Mouse (Mus musculus) heart, embryonic 10.5 days (tissue): Measurements from ENCODE around the gene Plxnb2. TPM values are rescaled to one million over a fixed set of nuclear protein-coding genes. Genes with fewer than 3 reads are reported as not detected.

Experiments used
- DNase-seq: peaks from one replicate; pipeline ENCODE4 v3.0.0-alpha.2; 2017; ENCODE audit warnings: low spot score
- H3K27ac ChIP-seq: fragments of 300-500 bp; sonication (generic); 2 replicates; pipeline ENCODE4 v1.5.1; 2016; ENCODE audit warnings: mild to moderate bottlenecking
- H3K27me3 ChIP-seq: fragments of 300-500 bp; sonication (generic); 2 replicates; pipeline ENCODE4 v1.6.1; 2016; ENCODE audit warnings: mild to moderate bottlenecking; ENCODE audit not compliant: poor library complexity, insufficient read depth, severe bottlenecking
- H3K36me3 ChIP-seq: fragments of 300-500 bp; sonication (generic); 2 replicates; pipeline ENCODE4 v1.6.1; 2016; ENCODE audit warnings: mild to moderate bottlenecking, moderate library complexity
- H3K4me1 ChIP-seq: fragments of 300-500 bp; sonication (generic); 2 replicates; pipeline ENCODE4 v1.6.1; 2016; ENCODE audit warnings: mild to moderate bottlenecking
- H3K4me3 ChIP-seq: fragments of 300-500 bp; sonication (generic); 2 replicates; pipeline ENCODE4 v1.5.1; 2016; ENCODE audit warnings: mild to moderate bottlenecking, moderate library complexity
- H3K9me3 ChIP-seq: fragments of 300-500 bp; sonication (generic); 2 replicates; pipeline ENCODE4 v1.6.1; 2016; ENCODE audit warnings: mild to moderate bottlenecking, moderate library complexity
- WGBS: fragments of 180-500 bp; shearing (Covaris S2); methylation state at CpG from one replicate; pipeline ENCODE4 v1.1.7; 2016; 5-methylcytosine and 5-hydroxymethylcytosine counted together
- polyA plus RNA-seq: library from polyadenylated mRNA; unstranded; fragments of >200 nt; fragmentation: Nextera tagmentation; extraction: Ambion mirVana; gene quantifications from 2 replicates; pipeline ENCODE4 v1.2.1, GENCODE M21; 2016

The Plxnb2 gene
- polyA plus RNA-seq, 1 experiment from 2014 or later: 117 TPM

GRCm38 (mm10) chr15:89141905-89142304, 38.7 kb downstream of the Plxnb2 start:
- Histone ChIP-seq H3K9me3 (no peaks in the 10 kb centered on the region), H3K4me1 (peaks cover 57% of the 10 kb centered on the region), H3K27me3 (peaks cover 80% of the 10 kb centered on the region), H3K4me3 (0 out of 2 replicates have a peak overlapping the region, but pooled peaks have one; percentile 67), H3K27ac (no peak overlapping the region), H3K36me3 (0 out of 2 replicates have a peak, but pooled peaks cover 4% of the 10 kb centered on the region)
- 47% methylated on average over 4 of the region's 4 CpGs for WGBS
- DNase-seq: no peak

DNA sequence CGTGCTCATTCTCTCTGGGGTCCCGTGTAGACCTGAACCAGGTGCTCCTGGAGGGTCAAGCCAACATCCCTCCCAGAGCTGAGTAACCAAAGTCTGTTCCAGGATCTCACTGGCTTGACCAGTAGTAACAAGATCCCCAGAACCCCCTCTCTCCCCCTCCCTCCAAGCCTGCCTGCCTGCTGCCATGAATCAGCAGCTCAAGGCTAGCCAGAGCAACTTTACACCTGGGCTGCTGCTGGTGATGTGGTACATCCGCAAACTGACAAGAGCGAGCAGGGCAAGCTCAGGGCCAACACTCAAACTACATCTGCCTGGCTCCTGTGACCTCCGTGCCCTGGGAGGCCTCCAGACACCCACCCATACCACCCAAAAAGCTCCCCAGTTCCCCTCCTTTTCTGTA, 39.1 kb downstream of the Plxnb2 start:
- no peaks in the 10 kb centered on the region for H3K9me3 ChIP-seq
- 22% methylated on average over 5 of the region's 5 CpGs for WGBS
- no peak for DNase-seq
- no peak overlapping the region for H3K27ac ChIP-seq
- peaks cover 76% of the 10 kb centered on the region for H3K27me3 ChIP-seq
- H3K4me1 ChIP-seq: peaks cover 52% of the 10 kb centered on the region
- 0 out of 2 replicates have a peak, but pooled peaks cover 4% of the 10 kb centered on the region for H3K36me3 ChIP-seq
- peak overlapping the region; percentile 67; the same call in 1 of the 2 replicates for H3K4me3 ChIP-seq

- H3K36me3 ChIP-seq: 0 out of 2 replicates have a peak, but pooled peaks cover 4% of the 10 kb centered on the region
- peak; percentile 86 for DNase-seq
- H3K4me1 ChIP-seq: peaks cover 46% of the 10 kb centered on the region
- H3K27me3 ChIP-seq: peaks cover 69% of the 10 kb centered on the region
- no peaks in the 10 kb centered on the region for H3K9me3 ChIP-seq
- H3K4me3 ChIP-seq: peak within 1 kb of the TSS; percentile 67
- peak within 1 kb of the TSS; percentile 85 for H3K27ac ChIP-seq
- WGBS: under 1% methylated on average over 21 of the region's 21 CpGs
Observed at GRCm38 (mm10) chr15:89140659-89141252, 39.8 kb downstream of the Plxnb2 start, which contains the start of gene Mapk12. TSS of gene Mapk12 (minus strand) at chr15:89140703.

- no peak for DNase-seq
- H3K27ac ChIP-seq: peak overlapping the region; percentile 85
- H3K9me3 ChIP-seq: no peaks in the 10 kb centered on the region
- H3K27me3 ChIP-seq: peaks cover 63% of the 10 kb centered on the region
- peak overlapping the region; percentile 67 for H3K4me3 ChIP-seq
- peaks cover 7% of the 10 kb centered on the region; the same call in 1 of the 2 replicates for H3K36me3 ChIP-seq
- under 1% methylated on average over 53 of the region's 53 CpGs for WGBS
- H3K4me1 ChIP-seq: peaks cover 46% of the 10 kb centered on the region
Observed at GRCm38 (mm10) chr15:89140048-89140658, 40.4 kb downstream of the Plxnb2 start.

- Histone ChIP-seq H3K27me3 (peaks cover 47% of the 10 kb centered on the region), H3K27ac (no peak overlapping the region), H3K4me3 (no peak overlapping the region), H3K36me3 (peaks cover 14% of the 10 kb centered on the region; the same call in 1 of the 2 replicates), H3K4me1 (peaks cover 46% of the 10 kb centered on the region), H3K9me3 (no peaks in the 10 kb centered on the region)
- DNase-seq: no peak
- 83% methylated on average over 6 of the region's 6 CpGs for WGBS
Observed at GRCm38 (mm10) chr15:89138531-89138930, 42.1 kb downstream of the Plxnb2 start.

- Histone ChIP-seq H3K27ac (peak overlapping the region; percentile 69), H3K4me1 (peaks cover 46% of the 10 kb centered on the region), H3K9me3 (no peaks in the 10 kb centered on the region), H3K36me3 (peaks cover 16% of the 10 kb centered on the region), H3K27me3 (peaks cover 42% of the 10 kb centered on the region), H3K4me3 (0 out of 2 replicates have a peak overlapping the region, but pooled peaks have one; percentile 5)
- 78% methylated on average over 7 of the region's 7 CpGs for WGBS
- DNase-seq: no peak
Observed at GRCm38 (mm10) chr15:89138046-89138405, 42.6 kb downstream of the Plxnb2 start.

DNA sequence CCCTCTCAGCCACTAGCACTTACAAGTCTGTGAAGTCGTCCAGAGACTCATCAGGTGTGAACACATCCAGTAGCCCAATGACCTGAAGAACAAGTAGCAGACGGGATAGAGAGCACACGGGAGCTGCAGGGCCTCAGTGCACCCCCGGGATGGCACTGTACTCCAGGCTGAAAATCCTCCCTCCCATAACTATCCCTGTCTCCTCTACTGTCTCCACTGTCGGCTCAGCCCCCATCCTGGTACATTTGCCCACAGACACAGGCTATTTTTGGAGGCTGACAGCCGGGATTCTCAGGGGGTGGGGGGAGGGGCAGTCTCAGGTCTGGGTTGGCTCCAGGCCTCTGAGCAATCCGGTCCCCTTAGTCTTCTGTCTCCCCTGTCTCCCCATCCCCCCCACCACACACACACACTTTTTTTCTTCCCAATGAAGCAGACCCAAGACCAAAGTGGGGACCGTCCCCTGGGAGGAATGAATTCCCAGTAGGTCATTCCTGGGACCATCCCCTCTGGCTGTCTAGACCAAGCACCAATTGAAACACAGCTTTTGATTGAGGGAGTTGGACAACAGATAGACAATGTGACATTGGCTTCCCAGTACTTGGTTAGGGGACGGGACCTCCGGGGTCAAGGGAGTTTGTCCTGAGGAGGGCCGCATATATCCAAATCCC, 43.1 kb downstream of the Plxnb2 start:
- no peaks in the 10 kb centered on the region for H3K9me3 ChIP-seq
- H3K27ac ChIP-seq: peak overlapping the region; percentile 69
- WGBS: 51% methylated on average over 11 of the region's 11 CpGs
- no peak for DNase-seq
- H3K36me3 ChIP-seq: peaks cover 21% of the 10 kb centered on the region
- H3K27me3 ChIP-seq: peaks cover 37% of the 10 kb centered on the region
- peak overlapping the region; percentile 39 for H3K4me3 ChIP-seq
- H3K4me1 ChIP-seq: peaks cover 46% of the 10 kb centered on the region

- WGBS: 83% methylated on average over 5 of the region's 5 CpGs
- no peaks in the 10 kb centered on the region for H3K9me3 ChIP-seq
- no peak overlapping the region for H3K27ac ChIP-seq
- H3K36me3 ChIP-seq: peaks cover 29% of the 10 kb centered on the region
- peak overlapping the region; percentile 39; the same call in 1 of the 2 replicates for H3K4me3 ChIP-seq
- peaks cover 40% of the 10 kb centered on the region for H3K4me1 ChIP-seq
- peaks cover 28% of the 10 kb centered on the region for H3K27me3 ChIP-seq
- DNase-seq: no peak
Observed at GRCm38 (mm10) chr15:89136461-89137155, 44.0 kb downstream of the Plxnb2 start.

DNA sequence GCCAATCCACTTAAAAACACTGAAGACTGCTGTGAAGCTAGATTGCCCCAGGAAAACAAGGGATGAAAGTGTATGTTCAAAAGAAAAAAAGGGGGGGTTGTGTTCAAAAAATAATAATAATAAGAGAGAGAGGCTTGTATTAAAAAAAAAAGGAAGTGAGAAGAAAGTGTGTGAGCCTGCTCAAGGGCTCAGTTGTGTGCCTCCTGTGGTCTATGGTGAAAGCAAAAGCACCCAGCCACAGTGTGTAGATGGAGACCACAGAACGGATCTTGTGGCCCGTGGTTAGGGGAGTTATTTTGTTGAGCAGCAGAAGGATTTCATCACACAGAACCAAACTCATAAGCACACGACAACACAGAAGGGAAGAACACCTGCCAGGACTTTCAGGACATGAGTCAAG, 49.3 kb downstream of the Plxnb2 start:
- Histone ChIP-seq H3K9me3 (no peaks in the 10 kb centered on the region), H3K4me3 (no peak overlapping the region), H3K36me3 (peaks cover 40% of the 10 kb centered on the region), H3K4me1 (peaks cover 16% of the 10 kb centered on the region), H3K27me3 (no peaks in the 10 kb centered on the region), H3K27ac (no peak overlapping the region)
- 81% methylated on average over 3 of the region's 3 CpGs for WGBS
- DNase-seq: no peak

- Histone ChIP-seq H3K9me3 (no peaks in the 10 kb centered on the region), H3K4me3 (no peak overlapping the region), H3K27me3 (no peaks in the 10 kb centered on the region), H3K27ac (no peak overlapping the region), H3K36me3 (peaks cover 43% of the 10 kb centered on the region), H3K4me1 (peaks cover 16% of the 10 kb centered on the region)
- DNase-seq: no peak
Observed at GRCm38 (mm10) chr15:89130245-89130644, 50.3 kb downstream of the Plxnb2 start.

- 4% methylated on average over 36 of the region's 36 CpGs for WGBS
- peak; percentile 93 for DNase-seq
- Histone ChIP-seq H3K9me3 (no peaks in the 10 kb centered on the region), H3K4me3 (peak within 1 kb of the TSS; percentile 76), H3K27me3 (no peaks in the 10 kb centered on the region), H3K27ac (peak within 1 kb of the TSS; percentile 92), H3K36me3 (peaks cover 43% of the 10 kb centered on the region), H3K4me1 (peaks cover 22% of the 10 kb centered on the region)
Observed at GRCm38 (mm10) chr15:89128382-89129350, 51.9 kb downstream of the Plxnb2 start, which contains the start of gene Hdac10. TSS of gene Hdac10 (minus strand) at chr15:89128700.
